Mouse (Mus musculus): ENCODE results near the gene Synrg. TPM values are rescaled to one million over a fixed set of nuclear protein-coding genes. Genes with fewer than 3 reads are reported as not detected.

Gene Synrg
- total RNA-seq, 2 experiments from 2014 or later, result 64.5 to 72.8 TPM

- no peak for DNase-seq
These were observed 27.5 kb downstream of the Synrg start for GRCm38 (mm10) chr11:83991701-83992100.

- DNase-seq, result no peak
These were observed 29.2 kb downstream of the Synrg start for GRCm38 (mm10) chr11:83993428-83993827.

GRCm38 (mm10) chr11:83994481-83994880 is 30.3 kb downstream of the Synrg start:
- DNase-seq, result no peak

GRCm38 (mm10) chr11:83995535-83995950 is 31.3 kb downstream of the Synrg start:
- no peak for DNase-seq

GRCm38 (mm10) chr11:83997171-83997868 is 33.1 kb downstream of the Synrg start:
- no peak for DNase-seq

- no peak for DNase-seq
These were observed 34.8 kb downstream of the Synrg start for GRCm38 (mm10) chr11:83998993-83999392.

- DNase-seq, result no peak
These were observed 35.2 kb downstream of the Synrg start for GRCm38 (mm10) chr11:83999411-83999915.

- no peak for DNase-seq
These were observed 37.0 kb downstream of the Synrg start for GRCm38 (mm10) chr11:84001257-84001656.

- peak in 1 of 2 experiments; percentile 25 for DNase-seq
These were observed 39.8 kb downstream of the Synrg start for GRCm38 (mm10) chr11:84003986-84004385.

GRCm38 (mm10) chr11:84009001-84009400 is 44.8 kb downstream of the Synrg start:
- DNase-seq, result no peak

GRCm38 (mm10) chr11:84010411-84010810 is 46.2 kb downstream of the Synrg start:
- DNase-seq, result no peak

- peak in 1 of 2 experiments; percentile 37 for DNase-seq
These were observed 46.8 kb downstream of the Synrg start for GRCm38 (mm10) chr11:84011050-84011449.

- no peak for DNase-seq
These were observed 47.3 kb downstream of the Synrg start for GRCm38 (mm10) chr11:84011576-84011975.

GRCm38 (mm10) chr11:84013105-84013504 is 48.9 kb downstream of the Synrg start:
- peak; percentile 31 to 33 for DNase-seq

- no peak for DNase-seq
These were observed 52.0 kb downstream of the Synrg start for GRCm38 (mm10) chr11:84016147-84016809.

GRCm38 (mm10) chr11:84016810-84017508 is 52.7 kb downstream of the Synrg start:
- DNase-seq, result no peak

GRCm38 (mm10) chr11:84027231-84027630 is 63.0 kb downstream of the Synrg start:
- DNase-seq, result no peak

GRCm38 (mm10) chr11:84028271-84029028 is 64.2 kb downstream of the Synrg start:
- DNase-seq, result peak in 1 of 2 experiments; percentile 40

GRCm38 (mm10) chr11:84031971-84032370 is 67.7 kb downstream of the Synrg start:
- DNase-seq, result peak; percentile 61 to 63

GRCm38 (mm10) chr11:84032559-84032958 is 68.3 kb downstream of the Synrg start:
- DNase-seq, result no peak

- DNase-seq, result no peak
These were observed 69.4 kb downstream of the Synrg start for GRCm38 (mm10) chr11:84033671-84034070.

- no peak for DNase-seq
These were observed 76.4 kb downstream of the Synrg start for GRCm38 (mm10) chr11:84040621-84041020.
